ENCODE assay signal across 13 mouse cellular contexts in the genomic region with DNA sequence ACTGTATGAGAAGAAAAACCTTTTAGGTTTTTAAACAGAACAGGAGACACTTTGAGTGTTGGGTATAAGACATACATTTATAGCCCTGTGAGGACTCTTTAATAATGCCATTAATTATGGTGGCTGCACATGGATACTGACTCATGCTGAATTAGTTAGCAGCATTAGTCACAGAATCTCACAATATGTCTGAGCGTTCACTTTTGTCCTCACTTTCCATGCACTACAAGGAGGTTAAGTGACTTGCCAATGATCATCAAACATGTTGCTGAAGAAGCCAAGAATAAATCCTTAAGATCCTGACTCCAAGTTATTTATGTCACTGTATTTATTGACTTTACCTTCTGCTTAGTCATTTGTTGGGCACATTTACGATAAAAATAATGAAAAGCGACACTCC.
"Had no signal": no experiment of that assay in that cellular context is flagged by ENCODE, and none has a peak within 500 bp of the region (broad histone marks: within the 10 kb centered on the region; RNA-seq: fewer than 3 reads in every experiment).

No protein-coding gene starts in this region.

- ATAC-seq: intestine, postnatal 0 days; liver, postnatal 0 days; lung, postnatal 0 days; midbrain, embryonic 13.5 days; midbrain, embryonic 16.5 days had no signal

- DNase-seq: kidney, adult 2 months; kidney, postnatal 25 days; layer of hippocampus, postnatal 36 days; left cerebral cortex, postnatal 4 days; liver, postnatal 0 days; lung, embryonic 14.5 days; right cerebral cortex, postnatal 14 days; thymus, adult 2 months; thymus, postnatal 25 days had no signal
